Mouse (Mus musculus) heart, postnatal 14 days (tissue): Measurements from ENCODE around the gene 1110008L16Rik. TPM values are rescaled to one million over a fixed set of nuclear protein-coding genes. Genes with fewer than 3 reads are reported as not detected.
"Not testable (repeated sequence)": the region's sequence is repeated elsewhere in the genome, so short reads cannot be mapped to it uniquely, and the experiment has no call there.

Source experiments
- DNase-seq, 2 experiments: peaks; one replicate each; pipeline ENCODE4 v3.0.0; 2021 to 2022
- intact Hi-C: fragments of 180-260 bp; cut with DNase I; formaldehyde crosslinking; loops from one replicate; pipeline ENCODE4 v1.15.1; 2025
- long read RNA-seq, 2 experiments: library from polyadenylated mRNA; stranded (forward); transcript quantifications; one replicate each; pipeline ENCODE4 v2.0.0; 2021
- total RNA-seq, 2 experiments: library from RNA; stranded (reverse); gene quantifications; 2 replicates each; pipeline ENCODE4 v1.2.3; 2021

Gene 1110008L16Rik
- 1 to 10 TPM; 8.2 to 9.2 TPM for total RNA-seq
- long read RNA-seq, experiment 1, transcript 1110008L16Rik-201 (7 exons, 3,122 nt) = major isoform, 13 of 15 reads
- long read RNA-seq, experiment 1, partial matches to known transcripts = 0 of 15 reads
- long read RNA-seq, experiment 1, other reads (novel, unspliced or antisense) = 2 of 15 reads
- long read RNA-seq, experiment 2, transcript 1110008L16Rik-201 (7 exons, 3,122 nt) = major isoform, 12 of 13 reads
- long read RNA-seq, experiment 2, partial matches to known transcripts = 1 of 13 reads
- long read RNA-seq, experiment 2, other reads (novel, unspliced or antisense) = 0 of 13 reads

DNA sequence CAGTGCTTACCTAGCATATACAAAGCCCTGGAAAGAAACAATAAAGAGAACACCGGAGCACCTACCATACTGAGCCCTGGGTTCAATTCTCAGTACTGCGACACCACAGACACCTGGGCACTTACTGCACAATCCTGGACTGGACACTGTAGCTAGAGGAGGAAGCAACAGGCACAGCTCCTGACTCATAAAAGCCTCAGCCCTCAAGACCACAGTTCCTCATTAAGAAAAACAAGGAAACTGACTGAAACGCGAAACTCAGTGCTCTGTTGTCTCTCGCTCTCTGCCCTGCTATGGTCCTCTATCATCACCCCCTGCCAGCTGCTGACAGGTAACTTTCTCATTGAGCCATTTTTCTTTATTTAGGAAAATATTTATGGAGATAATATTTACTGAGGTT is at the start of gene 1110008L16Rik:
TSS of gene 1110008L16Rik (plus strand) at position 242 of the 400 bp plus-strand sequence.
- DNase-seq = no peak
- intact Hi-C loops = no loop called here

DNA sequence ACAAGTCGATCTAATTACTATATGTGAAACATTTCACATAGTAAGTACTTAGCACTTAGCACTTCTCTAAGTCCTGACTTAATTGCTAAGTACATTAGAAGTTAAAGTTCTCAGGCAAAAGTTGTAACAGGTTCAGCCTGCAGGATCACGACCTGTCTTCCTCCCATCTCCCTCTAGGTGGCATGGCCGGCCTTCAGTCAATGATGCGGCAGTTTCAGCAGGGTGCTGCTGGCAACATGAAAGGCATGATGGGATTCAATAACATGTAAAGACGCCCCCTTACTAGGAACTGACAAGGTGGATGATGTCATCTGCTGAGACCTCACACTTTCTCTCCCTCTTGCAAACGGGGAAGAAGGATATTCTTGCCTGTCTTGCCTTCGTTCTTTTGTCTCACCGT is 37.4 kb upstream of the 1110008L16Rik start:
- intact Hi-C loops, DNase-seq: not testable (repeated sequence)

DNA sequence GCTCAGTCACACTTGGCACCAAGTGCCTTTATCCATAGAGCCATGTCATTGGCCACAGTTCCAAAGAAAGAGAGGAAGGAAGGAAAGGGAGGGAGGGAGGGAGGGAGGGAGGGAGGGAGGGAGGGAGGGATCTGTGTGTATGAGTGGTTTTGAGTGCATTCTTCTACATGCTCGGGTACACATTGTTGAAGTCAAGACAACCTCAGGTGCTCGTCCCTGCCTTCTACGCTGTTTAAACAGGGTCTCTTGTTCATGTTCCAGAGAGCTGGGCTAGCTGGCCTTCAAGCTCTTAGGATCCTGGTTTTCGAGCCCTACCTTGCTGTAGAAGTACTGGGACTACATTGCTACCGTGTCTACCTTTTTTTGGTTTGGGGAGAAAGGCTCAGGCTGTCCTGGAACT is 36.0 kb upstream of the 1110008L16Rik start:
- DNase-seq, intact Hi-C loops: not testable (repeated sequence)

DNA sequence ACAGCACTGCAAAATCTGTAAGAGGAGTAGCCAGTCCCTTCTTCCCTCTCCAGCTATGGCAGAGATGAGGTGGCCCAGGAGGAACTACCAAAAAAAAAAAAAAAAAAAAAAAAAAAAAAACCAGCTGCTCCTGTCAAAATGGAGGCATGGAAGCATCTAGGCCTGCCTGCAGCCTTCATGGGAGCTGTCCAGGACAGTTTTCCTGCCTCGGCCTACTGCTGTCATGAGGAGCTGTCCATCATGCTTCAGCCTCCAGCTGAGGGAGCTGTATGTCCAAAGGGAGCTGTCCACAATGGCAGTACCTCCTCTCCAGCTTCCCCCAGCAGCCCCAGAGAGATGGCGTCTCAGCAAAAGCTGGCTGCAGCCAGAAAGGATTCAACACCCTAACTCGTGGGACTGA is 27.1 kb upstream of the 1110008L16Rik start:
- intact Hi-C loops = no loop called here
- DNase-seq = no peak

- intact Hi-C loops, DNase-seq: not testable (repeated sequence)
Measured at GRCm38 (mm10) chr12:55277583-55277982, 21.8 kb upstream of the 1110008L16Rik start.

GRCm38 (mm10) chr12:55298112-55298511 is 1.3 kb upstream of the 1110008L16Rik start:
- intact Hi-C loops = no loop called here
- no peak for DNase-seq

DNA sequence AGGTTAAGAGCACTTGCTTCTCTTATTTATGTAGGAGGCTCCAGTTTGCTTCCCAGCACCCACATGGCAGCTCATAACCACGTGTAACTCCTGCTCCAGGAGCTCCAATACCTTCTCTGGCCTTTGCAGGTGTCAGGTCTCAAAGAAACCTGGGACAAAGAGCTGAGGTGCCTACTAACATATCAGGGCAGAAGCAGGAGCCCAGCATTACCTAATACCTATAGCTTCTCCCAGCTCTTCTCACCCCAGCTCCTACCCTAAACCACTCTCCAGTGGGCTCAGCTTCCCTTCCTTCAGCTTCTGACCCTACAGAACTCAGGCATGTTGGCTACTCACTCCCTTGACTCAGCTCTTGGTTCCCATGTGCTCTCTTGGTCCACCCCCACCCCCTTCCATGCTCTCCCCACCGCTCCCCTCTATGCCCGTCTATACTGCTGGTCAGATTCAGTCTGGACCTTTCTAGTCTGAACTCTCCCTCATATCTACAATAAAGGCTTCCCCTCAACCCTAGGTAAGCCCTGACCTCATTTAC is 1.5 kb downstream of the 1110008L16Rik start:
- no peak for DNase-seq
- intact Hi-C loops = loop anchor here (10.0 kb wide), 1 partner anchor 534 kb away; the partner anchor contains the start of gene Brms1l

DNA sequence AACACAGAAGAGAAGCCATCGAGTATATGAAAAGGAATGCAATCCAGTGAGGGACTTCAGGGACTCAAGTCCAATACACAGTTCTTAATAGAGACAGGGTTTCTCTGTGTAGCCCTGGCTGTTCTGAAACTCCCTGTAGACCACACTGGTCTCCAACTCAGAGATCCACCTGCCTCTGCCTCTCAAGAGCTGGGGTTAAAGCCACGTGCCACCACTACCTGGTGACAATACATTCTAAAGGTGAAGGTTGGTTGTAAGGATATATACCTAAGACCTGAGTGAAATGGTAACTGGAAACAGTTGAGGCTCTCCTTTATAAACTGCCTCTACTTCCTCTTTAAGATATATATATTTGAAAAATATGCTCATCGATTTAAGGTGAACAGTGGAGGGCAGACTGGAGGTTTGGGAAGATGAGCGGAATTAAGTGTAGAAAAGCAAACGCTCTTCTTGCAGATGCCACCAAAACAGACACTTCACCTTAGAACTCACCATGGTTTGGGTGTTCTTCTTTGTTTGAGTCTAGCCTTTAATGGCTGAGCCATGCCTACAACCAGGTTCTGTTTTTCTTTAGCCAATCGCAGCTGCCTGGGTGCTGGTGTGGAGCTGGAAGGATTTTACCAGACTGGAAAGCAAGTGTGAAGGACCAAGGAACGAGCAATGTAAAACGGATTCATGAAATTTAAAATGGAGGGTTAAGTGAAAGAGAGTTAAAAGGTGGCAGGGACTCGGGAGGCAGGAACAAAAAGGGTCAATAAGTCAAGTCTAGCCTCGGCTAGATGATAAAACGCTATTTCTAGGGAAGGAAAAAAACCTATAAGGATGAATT is 2.3 kb downstream of the 1110008L16Rik start:
- intact Hi-C loops = loop anchor here (10.0 kb wide), 1 partner anchor 533 kb away; the partner anchor contains the start of gene Brms1l
- no peak for DNase-seq

GRCm38 (mm10) chr12:55302485-55303441 is 3.4 kb downstream of the 1110008L16Rik start, which contains the start of gene Ppp2r3c:
Gene Ppp2r3c (minus strand): TSS chr12:55302998.
- intact Hi-C loops = loop anchor here (10.0 kb wide), 1 partner anchor 532 kb away; the partner anchor contains the start of gene Brms1l

GRCm38 (mm10) chr12:55306371-55306770 is 7.0 kb downstream of the 1110008L16Rik start:
- DNase-seq = no peak
- intact Hi-C loops = loop anchor here (10.0 kb wide), 1 partner anchor 528 kb away; the partner anchor contains the start of gene Brms1l

More at GRCm38 (mm10) chr12:55302485-55303441, 3.4 kb downstream of the 1110008L16Rik start, which contains the start of gene Ppp2r3c:
- DNase-seq = peak; percentile 88 to 89

DNA sequence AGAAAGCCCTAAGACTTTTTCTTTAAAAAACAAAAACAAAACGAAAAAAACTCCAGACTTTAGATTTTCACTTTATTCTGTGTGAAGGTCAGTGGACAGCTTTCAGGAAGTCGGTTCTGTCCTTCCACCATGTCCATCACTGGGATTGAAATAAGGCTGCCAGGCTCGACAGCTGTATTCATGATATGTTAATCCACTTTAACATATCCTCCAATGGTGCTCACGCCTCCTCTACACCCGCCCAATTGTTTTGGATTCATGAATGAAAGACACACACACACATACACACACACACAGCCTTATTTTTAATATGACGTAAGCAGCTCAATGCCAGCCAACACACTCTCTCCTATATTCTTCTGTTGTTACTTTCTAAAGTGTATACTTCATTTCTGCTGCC is 8.2 kb downstream of the 1110008L16Rik start:
- intact Hi-C loops = loop anchor here (10.0 kb wide), 1 partner anchor 527 kb away; the partner anchor contains the start of gene Brms1l
- DNase-seq = no peak

DNA sequence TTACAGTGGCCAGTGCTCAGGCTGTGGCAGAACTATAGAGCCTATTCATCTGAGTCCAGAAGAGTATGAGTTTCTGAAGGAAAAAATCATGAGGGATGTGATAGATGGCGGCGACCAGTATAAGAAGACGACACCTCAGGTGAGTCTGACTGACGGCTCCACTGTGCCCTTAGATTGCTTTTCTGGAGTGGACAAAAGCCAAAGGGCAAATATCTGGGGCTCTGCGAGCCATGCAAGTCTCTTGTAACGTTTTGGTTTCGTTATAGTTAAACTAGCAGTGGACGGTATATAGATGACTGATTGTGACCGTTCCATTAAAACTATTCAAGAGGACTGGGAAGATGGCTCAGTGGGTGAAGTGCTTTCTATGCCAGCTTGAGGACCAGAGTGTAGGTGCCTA is 9.4 kb downstream of the 1110008L16Rik start:
- intact Hi-C loops = loop anchor here (10.0 kb wide), 1 partner anchor 526 kb away; the partner anchor contains the start of gene Brms1l
- DNase-seq = no peak

- intact Hi-C loops = loop anchor here (10.0 kb wide), 1 partner anchor 525 kb away; the partner anchor contains the start of gene Brms1l
- no peak for DNase-seq
Measured at GRCm38 (mm10) chr12:55309501-55309900, 10.1 kb downstream of the 1110008L16Rik start.

DNA sequence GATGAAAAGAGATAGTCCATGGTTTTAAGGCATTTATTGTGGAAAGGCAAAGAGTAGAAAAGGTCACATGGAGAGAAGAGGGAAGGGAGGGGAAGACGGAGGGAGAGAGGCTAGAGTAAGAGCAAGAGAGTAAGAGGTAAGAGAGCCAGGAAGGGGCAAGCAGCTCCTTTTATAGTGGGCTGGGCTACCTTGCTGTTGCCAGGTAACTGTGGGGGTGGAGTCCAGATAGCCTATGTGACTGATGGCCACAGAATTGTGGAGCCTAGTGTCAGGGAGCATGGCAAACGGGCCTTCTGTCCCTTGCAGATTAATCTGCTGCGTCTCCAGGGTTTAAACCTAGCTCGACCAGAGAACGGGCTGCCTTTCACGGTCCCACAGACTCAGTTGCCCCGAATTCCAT is 12.5 kb downstream of the 1110008L16Rik start:
- no peak for DNase-seq
- intact Hi-C loops = loop anchor here (10.0 kb wide), 1 partner anchor 403 kb away; no protein-coding TSS in a partner anchor

DNA sequence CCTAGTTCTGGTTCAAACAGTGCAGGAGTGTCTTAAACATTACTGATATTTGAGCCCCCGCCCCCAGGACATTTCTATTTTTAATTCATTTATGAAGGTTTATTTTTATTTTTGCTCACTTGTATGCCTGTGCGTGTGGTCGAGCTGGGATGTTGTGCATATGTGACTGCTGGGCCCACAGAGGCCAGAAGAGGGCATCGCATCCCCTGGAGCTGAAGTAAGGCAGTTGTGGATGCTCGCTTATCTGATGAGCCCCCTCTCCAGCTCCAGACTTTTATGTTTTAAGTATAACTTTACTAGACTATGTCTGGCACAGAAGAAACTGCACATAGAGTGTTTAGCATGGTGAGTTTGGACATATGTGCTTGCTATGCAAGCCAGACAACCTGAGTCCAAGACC is 14.5 kb downstream of the 1110008L16Rik start:
- no peak for DNase-seq

GRCm38 (mm10) chr12:55315192-55315591 is 15.8 kb downstream of the 1110008L16Rik start:
- DNase-seq = peak; percentile 68 to 88
- intact Hi-C loops = loop anchor here (1.0 to 10.0 kb wide), 2 partner anchors 184 to 400 kb away; no protein-coding TSS in a partner anchor

More for the DNA sequence above, 14.5 kb downstream of the 1110008L16Rik start:
- intact Hi-C loops = loop anchor here (10.0 kb wide), 1 partner anchor 401 kb away; no protein-coding TSS in a partner anchor

DNA sequence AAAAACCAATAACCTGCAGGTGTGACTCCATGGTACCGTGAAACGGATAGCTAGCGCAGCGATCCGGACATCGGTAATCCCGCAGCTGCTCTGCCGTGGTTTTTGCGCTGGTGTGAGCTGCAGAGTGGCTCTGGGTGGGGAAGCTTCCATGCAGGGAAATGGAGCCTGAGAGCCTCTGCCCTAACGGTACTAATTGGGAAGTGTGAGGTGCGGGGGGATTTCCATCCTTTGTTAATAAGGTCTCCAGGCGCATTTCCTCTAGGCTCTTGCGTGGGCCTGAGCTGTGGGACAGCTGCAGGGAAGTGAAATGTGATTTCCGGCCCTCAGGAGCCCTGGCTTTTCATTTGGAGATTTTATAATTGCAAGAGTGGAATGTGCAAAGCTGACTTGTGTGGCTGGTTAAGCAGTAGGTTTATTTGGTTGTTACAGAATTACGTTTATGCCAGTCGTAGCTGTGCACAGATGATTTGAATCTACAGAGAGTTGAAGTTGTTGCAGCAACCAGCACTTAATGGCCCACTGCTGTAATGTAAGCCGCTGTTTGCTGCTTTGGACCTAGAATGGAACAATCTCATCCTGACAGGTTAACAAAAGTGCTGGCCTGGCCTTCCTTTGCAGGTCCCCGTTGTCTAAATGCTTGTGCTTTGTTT is 22.4 kb downstream of the 1110008L16Rik start:
- intact Hi-C loops = no loop called here
- peak; percentile 29 to 39 for DNase-seq

DNA sequence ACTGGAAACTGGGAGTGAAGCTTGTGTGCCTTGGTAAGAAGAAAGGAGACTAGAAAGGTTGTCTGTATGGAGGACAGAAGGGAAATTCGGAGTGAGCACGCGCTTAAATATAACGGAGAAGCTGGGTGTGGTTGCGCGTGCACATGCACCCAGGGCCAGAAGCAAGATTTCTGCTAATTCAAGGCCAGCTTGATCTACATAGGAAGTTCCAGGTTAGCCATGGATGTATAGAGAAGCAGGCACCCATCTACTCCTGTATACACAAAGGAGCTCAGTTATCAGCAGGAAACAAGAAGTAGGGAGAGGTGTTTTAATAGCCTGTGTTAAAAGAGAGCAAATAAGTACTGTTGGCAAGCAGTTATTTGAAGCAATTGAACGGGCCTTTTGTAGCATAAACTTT is 26.3 kb downstream of the 1110008L16Rik start:
- intact Hi-C loops = no loop called here
- no peak for DNase-seq

GRCm38 (mm10) chr12:55328784-55329183 is 29.4 kb downstream of the 1110008L16Rik start:
- intact Hi-C loops = no loop called here

More at GRCm38 (mm10) chr12:55328784-55329183, 29.4 kb downstream of the 1110008L16Rik start:
- no peak for DNase-seq
